Mouse (Mus musculus): ENCODE results near the gene Olfr1371.
"Not testable (repeated sequence)": the region's sequence is repeated elsewhere in the genome, so short reads cannot be mapped to it uniquely, and the experiment has no call there.

The Olfr1371 gene

GRCm38 (mm10) chr11:52225986-52226599, 12.3 kb upstream of the Olfr1371 start:
- DNase-seq (ENCODE audit: low spot score in 2 of 2): no peak

- peak; percentile 62 to 77 for DNase-seq (ENCODE audit: low spot score in 2 of 2)
Measured at GRCm38 (mm10) chr11:52223968-52224682, 10.3 kb upstream of the Olfr1371 start.

DNA sequence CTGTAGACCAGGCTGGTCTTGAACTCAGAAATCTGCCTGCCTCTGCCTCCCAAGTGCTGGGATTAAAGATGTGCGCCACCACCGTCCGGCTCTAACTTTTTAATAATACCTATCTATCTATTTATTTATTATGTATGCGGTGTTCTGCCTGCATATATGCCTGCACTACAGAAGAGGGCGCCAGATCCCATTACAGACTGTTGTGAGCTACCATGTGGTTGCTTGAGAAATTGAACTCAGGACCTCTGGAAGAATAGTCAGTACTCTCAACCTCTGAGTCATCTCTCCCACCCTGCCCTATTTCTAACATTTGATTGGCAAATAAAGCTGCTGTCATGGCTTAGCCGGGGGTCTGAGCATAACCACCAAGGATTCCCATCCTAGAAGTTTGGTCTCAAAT, 9.1 kb upstream of the Olfr1371 start:
- no peak for DNase-seq (ENCODE audit: low spot score in 2 of 2)

DNA sequence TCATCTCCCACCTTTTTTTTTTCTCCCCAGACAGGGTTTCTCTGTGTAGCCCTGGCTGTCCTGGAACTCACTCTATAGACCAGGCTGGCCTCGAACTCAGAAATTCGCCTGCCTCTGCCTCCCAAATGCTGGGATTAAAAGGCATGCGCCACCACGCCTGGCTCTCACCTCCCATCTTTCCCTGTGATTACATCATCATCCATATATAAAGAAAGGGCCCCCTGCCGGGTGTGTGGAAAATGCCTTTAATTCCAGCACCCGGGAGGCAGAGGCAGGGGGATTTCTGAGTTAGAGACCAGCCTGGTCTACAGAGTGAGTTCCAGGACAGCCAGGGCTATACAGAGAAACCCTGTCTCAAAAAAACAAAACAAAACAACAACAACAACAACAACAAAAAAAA, 8.1 kb upstream of the Olfr1371 start:
- DNase-seq (ENCODE audit: low spot score in 2 of 2): not testable (repeated sequence)

GRCm38 (mm10) chr11:52220282-52220681, 6.5 kb upstream of the Olfr1371 start:
- peak in 1 of 2 experiments; percentile 57 for DNase-seq (ENCODE audit: low spot score in 2 of 2)

GRCm38 (mm10) chr11:52196496-52197023, 17.2 kb downstream of the Olfr1371 start:
- not testable (repeated sequence) for DNase-seq (ENCODE audit: low spot score in 2 of 2)

DNA sequence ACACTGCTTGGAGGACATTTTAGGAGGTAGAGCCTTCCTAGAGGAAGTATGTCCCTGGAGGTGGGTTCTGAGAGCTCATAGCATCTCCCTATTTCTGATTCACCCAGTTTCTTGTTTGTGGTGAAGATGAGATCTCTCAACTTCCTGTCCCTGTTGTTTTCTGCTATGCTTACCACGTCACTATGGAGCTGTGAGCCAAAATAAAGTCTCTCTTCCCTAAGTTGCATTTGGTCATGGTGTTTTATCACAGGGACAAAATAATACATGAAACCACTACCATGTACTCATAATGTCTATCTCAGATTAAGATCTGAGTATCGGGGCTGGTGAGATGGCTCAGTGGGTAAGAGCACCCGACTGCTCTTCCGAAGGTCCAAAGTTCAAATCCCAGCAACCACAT, 33.1 kb downstream of the Olfr1371 start:
- not testable (repeated sequence) for DNase-seq (ENCODE audit: low spot score in 2 of 2)

DNA sequence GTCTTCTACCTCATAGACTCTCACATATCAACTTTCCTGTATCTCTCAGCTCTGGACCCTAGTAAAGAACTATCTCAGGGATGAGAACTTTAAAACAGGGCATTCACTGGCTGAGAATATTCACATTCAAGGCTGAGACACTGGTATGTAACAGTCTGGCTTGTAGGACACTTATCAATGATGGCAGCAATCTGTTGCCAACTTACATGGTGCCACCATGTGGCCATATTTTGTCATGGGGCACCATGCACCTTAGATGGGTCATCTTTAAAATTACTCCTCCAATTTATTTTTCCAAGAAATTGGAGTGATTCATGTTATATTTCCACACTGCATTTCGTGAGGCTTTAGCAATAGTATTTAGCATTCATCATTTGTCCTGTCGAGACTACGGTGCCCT, 33.9 kb downstream of the Olfr1371 start:
- not testable (repeated sequence) for DNase-seq (ENCODE audit: low spot score in 2 of 2)

DNA sequence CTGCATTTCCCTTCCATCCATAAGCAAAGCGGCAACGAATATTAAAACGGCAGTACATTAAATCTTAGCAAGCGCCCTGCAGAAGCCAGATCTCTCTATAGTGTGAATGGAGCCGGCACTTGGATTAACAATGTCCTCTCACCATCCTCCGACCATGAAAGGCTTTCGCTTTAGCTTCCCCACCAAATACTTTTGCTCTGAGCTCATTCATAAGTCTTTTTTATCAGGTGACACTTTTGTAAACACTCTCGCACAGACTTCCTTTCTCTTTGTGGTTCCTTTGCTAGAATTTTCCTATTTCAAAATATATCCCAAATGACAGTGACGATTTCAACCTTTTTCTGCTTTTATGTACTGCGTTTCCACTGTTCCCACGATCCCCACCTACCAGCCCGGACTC, 45.3 kb downstream of the Olfr1371 start:
- no peak for DNase-seq (ENCODE audit: low spot score in 2 of 2)

DNA sequence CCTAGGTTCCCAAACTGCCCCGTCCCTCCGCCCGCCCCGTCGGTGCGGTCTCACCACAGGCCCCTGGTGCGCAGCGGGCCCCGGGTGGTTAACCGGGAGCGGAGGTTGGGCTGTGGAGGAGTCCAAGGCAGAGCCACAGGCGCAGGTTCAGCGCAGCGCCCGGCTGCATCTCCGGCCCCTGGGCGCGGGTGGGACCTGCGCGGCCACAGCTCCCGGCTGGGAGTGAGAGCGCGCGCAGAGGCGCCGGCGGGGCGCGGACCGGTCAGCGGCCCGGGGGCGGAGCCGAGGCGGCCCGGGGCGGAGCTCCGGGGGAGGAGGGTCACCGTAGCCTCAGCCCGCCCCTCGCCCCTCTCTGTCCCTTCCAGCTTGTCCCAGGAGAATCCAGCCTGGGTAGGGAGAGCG, 45.9 kb downstream of the Olfr1371 start:
- DNase-seq (ENCODE audit: low spot score in 2 of 2): peak in 1 of 2 experiments; percentile 27

DNA sequence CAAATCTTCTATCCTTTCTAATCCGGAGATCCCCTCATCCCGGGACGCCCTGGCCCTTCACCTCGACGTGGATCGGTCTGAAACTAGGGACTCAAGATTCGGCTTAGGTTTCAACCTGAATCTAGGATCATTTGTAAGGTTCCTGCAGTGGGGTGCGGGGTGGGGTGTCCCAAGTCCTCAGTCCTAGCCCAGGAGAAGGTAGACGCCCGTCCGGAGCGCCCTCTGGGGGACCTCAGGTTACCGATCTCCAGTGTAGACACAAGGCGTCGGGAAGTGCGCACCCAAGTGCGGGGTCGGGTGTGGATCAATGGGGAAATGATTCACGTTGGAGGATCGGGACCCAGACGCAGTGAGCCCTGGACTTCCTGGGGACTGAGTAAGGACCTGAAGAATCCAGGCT, 46.7 kb downstream of the Olfr1371 start:
- DNase-seq (ENCODE audit: low spot score in 2 of 2): peak in 1 of 2 experiments; percentile 26

GRCm38 (mm10) chr11:52163926-52164325, 49.9 kb downstream of the Olfr1371 start:
- no peak for DNase-seq (ENCODE audit: low spot score in 2 of 2)
